Mouse (Mus musculus): ENCODE data around the gene Recql5. TPM values are rescaled to one million over a fixed set of nuclear protein-coding genes. Genes with fewer than 3 reads are reported as not detected.

The Recql5 gene
- total RNA-seq, 2 experiments from 2014 or later, result 17.1 to 20.9 TPM

GRCm38 (mm10) chr11:115903384-115904230 is 29.7 kb downstream of the Recql5 start:
- intact Hi-C loops (cut with DNase I), result no loop called here
- DNase-seq (ENCODE audit: extremely low spot score in 1 of 2, low spot score in 2 of 2), result no peak

- DNase-seq (ENCODE audit: extremely low spot score in 1 of 2, low spot score in 2 of 2), result no peak
- intact Hi-C loops (cut with DNase I), result no loop called here
Measured at GRCm38 (mm10) chr11:115902831-115903230, 30.4 kb downstream of the Recql5 start.

- DNase-seq (ENCODE audit: extremely low spot score in 1 of 2, low spot score in 2 of 2), result no peak
- intact Hi-C loops (cut with DNase I), result no loop called here
Measured at GRCm38 (mm10) chr11:115902177-115902576, 31.1 kb downstream of the Recql5 start.

DNA sequence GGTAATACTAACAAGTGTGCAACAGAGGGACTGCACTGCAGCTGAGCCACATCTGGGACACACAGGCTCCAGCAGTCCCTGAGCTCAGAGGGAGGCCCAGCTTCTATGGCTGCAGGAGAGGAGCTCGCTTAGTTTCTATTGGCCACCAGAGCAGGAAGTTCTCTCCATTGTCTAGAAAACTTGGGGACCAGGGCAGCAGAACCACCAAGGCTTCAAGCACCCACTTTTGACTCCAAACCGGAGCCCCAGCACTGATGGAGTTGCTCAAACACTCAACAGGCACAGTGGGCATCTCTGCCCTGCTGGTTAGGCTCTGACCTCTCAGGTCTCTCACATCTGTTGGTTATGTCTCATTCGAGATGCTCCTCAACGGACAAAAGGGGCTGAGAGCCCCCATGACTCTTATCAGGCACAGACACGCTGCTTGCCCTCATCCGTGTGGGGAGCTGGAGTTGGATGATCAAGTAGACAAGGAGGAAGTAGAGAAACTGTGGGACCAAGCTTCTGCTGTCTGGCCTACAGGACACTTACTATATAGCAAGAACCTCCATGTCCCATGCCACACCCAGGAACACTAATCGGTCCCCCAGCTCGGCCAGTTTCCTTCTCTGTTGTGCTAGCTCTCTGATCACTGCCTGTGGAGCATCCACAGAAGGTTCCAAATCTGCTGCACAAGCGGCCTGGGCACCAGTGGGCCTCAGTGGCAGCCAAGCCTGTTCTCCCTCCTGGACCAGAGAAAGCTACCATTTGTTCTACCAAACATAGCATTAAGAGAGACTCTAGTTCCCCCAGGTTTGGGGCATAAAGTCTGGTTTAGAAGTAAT is 31.7 kb downstream of the Recql5 start:
- intact Hi-C loops (cut with DNase I), result no loop called here
- no peak for DNase-seq (ENCODE audit: extremely low spot score in 1 of 2, low spot score in 2 of 2)

- intact Hi-C loops (cut with DNase I), result no loop called here
- DNase-seq (ENCODE audit: extremely low spot score in 1 of 2, low spot score in 2 of 2), result no peak
Measured at GRCm38 (mm10) chr11:115900561-115901337, 32.5 kb downstream of the Recql5 start.

GRCm38 (mm10) chr11:115899486-115900266 is 33.6 kb downstream of the Recql5 start, which contains the start of gene Smim5:
Smim5 (plus strand) TSS chr11:115899966.
- no peak for DNase-seq (ENCODE audit: extremely low spot score in 1 of 2, low spot score in 2 of 2)
- intact Hi-C loops (cut with DNase I), result no loop called here

DNA sequence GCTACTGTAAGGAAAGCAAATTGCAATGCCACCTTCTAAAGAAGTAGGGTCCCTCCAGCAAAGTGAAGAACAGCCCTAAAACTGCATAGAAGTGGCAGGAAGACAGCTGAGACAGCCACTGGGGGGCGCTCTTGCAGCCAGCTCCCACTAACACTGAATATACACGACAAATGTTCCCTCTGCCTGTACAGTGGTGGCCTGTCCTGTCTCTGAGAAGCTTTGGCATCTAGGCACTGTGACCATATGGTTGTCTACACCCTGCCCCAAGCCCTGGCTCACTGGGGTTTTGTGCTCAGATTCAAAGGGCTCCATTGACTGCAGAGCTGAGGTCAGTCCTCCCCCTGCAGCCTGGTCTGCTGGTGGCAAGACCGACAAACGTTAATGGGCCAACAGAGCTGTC is 34.4 kb downstream of the Recql5 start:
- intact Hi-C loops (cut with DNase I), result no loop called here
- DNase-seq (ENCODE audit: extremely low spot score in 1 of 2, low spot score in 2 of 2), result peak; percentile 34 to 58

GRCm38 (mm10) chr11:115898446-115898845 is 34.8 kb downstream of the Recql5 start:
- intact Hi-C loops (cut with DNase I), result no loop called here
- DNase-seq (ENCODE audit: extremely low spot score in 1 of 2, low spot score in 2 of 2), result no peak

DNA sequence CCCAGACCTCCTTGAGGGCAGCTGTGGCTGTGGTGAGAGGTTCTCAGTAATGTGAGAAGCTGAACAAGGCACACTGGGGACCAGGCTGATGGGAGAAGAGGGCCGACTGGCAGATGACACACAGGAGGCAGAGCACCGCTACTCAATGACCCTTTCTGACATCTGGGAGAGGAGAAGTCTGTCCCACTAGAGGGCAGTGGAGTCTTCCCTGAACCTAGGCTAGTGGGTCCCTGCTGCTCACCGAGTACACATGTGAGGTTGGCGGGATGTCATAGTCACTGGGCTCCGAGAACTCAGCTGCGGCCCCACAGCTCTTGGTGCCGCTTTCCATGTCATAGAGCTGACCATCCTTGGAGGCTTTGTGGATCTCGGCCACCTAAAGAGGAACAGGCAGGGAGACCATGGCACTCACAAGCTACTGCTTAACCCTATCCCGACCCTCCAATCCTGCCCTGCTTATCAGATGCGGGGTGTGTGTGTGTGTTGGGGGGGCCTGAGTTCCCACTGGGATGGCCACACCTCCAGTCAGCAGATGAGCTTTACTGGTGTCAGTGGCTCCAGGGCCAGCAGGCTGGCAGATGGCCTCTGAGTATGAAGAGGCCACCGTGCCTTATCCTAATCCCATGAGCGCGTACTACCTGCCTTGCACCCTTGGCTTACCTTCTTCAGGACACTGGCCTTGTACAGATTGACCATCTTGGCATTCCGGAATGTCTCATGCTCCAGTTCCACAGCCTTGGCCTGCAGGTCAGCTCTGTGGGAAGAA is 38.3 kb downstream of the Recql5 start:
- intact Hi-C loops (cut with DNase I), result no loop called here
- DNase-seq (ENCODE audit: extremely low spot score in 1 of 2, low spot score in 2 of 2), result no peak

- intact Hi-C loops (cut with DNase I), result no loop called here
- no peak for DNase-seq (ENCODE audit: extremely low spot score in 1 of 2, low spot score in 2 of 2)
Measured at GRCm38 (mm10) chr11:115893071-115893470, 40.2 kb downstream of the Recql5 start.

DNA sequence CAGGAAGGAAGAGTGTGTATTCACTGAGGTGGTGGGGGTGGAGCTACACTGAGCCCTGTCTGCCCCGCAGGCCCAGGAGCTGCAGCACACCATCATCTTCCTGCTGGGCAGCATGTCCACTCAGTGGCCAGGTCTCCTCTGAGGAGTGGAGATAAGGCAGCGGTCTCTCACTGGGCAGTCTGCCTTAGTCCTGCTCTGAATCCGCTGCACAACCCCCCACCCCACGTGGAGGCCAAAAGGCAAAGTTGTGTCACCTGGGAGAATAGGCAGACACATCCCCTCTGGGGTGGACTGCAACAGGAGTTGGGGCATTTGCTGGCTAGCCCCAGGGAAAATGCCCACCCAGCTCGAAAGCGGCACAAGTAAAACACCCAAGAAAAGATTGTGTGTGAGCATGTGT is 41.1 kb downstream of the Recql5 start:
- intact Hi-C loops (cut with DNase I), result no loop called here
- no peak for DNase-seq (ENCODE audit: extremely low spot score in 1 of 2, low spot score in 2 of 2)

GRCm38 (mm10) chr11:115889159-115889558 is 44.1 kb downstream of the Recql5 start:
- no peak for DNase-seq (ENCODE audit: extremely low spot score in 1 of 2, low spot score in 2 of 2)
- intact Hi-C loops (cut with DNase I), result no loop called here

DNA sequence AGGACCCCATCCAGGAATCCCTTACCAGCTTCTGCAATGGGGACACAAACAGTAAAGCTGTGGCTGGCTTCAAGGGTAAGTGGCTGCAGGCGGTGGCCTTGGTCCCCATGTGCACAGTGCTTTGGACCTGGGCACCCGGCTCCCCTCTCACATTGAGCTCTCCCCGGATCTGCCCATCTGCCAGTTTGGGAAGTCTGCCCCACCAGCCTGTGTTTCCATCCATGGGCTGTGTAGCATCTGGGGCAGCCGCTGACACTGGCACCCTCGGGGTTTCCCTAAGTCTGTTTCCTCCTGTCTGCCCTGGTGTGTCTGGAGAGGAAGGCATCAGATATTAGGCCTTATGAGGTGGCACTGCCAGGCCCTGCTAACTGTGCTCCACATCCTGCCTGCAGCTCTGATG is 45.3 kb downstream of the Recql5 start:
- no peak for DNase-seq (ENCODE audit: extremely low spot score in 1 of 2, low spot score in 2 of 2)
- intact Hi-C loops (cut with DNase I), result no loop called here

- no peak for DNase-seq (ENCODE audit: extremely low spot score in 1 of 2, low spot score in 2 of 2)
- intact Hi-C loops (cut with DNase I), result no loop called here
Measured at GRCm38 (mm10) chr11:115886446-115886845, 46.8 kb downstream of the Recql5 start.

DNA sequence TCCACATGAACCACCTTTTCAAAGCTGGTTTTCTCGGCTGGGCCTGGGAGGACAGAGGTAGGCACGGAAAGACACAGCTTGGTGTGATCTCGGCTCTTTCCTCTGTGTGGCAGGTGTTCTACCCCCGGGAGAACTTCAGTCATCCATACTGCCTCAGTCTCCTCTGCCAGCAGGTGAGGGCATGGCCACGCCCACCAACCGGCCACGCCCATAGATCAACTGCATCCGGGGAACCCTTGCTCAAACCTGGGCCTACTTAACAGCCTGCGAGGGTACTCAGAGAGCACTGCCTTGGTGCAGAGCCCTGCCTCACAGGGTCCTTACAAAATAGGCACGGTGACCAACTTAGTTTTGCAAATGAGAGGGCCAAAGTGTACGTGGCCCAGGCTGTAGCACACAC is 48.0 kb downstream of the Recql5 start:
- intact Hi-C loops (cut with DNase I), result no loop called here

GRCm38 (mm10) chr11:115884361-115884760 is 48.9 kb downstream of the Recql5 start:
- no peak for DNase-seq (ENCODE audit: extremely low spot score in 1 of 2, low spot score in 2 of 2)
- intact Hi-C loops (cut with DNase I), result no loop called here

More for the DNA sequence above, 48.0 kb downstream of the Recql5 start:
- DNase-seq (ENCODE audit: extremely low spot score in 1 of 2, low spot score in 2 of 2), result no peak

- intact Hi-C loops (cut with DNase I), result no loop called here
- no peak for DNase-seq (ENCODE audit: extremely low spot score in 1 of 2, low spot score in 2 of 2)
Measured at GRCm38 (mm10) chr11:115883251-115883650, 50.0 kb downstream of the Recql5 start.

DNA sequence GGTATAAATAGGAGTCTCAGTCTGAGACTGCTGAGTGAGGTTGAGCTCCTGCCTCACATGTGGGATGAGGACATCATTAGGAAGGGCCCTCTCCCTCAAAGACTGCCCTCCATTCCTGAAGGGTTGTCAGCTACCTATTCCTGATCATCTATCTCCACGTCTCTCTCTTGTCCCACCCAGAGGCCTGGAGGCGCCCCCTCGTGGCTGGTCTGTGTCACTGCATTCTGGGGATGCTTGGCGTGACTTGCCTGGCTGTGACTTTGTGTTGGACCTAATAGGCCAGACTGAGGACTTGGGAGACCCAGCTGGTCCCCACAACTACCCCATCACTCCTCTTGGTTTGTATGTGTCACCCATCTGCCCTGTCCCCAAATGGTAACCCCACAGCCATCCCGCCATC is 52.3 kb downstream of the Recql5 start:
- intact Hi-C loops (cut with DNase I), result no loop called here
- no peak for DNase-seq (ENCODE audit: extremely low spot score in 1 of 2, low spot score in 2 of 2)
